Mouse (Mus musculus) A20 (cell line): ENCODE data around the gene Lgals3bp.

Source experiments
- DNase-seq: peaks from one replicate; pipeline ENCODE4 v3.0.0-alpha.2; 2011; ENCODE audit warnings: low read depth, low spot score

The Lgals3bp gene

GRCm38 (mm10) chr11:118362971-118363518 is 38.8 kb downstream of the Lgals3bp start:
- DNase-seq: no peak

- DNase-seq: no peak
Measured at GRCm38 (mm10) chr11:118362501-118362900, 39.4 kb downstream of the Lgals3bp start.

GRCm38 (mm10) chr11:118360907-118361341 is 41.0 kb downstream of the Lgals3bp start:
- no peak for DNase-seq

GRCm38 (mm10) chr11:118360491-118360890 is 41.4 kb downstream of the Lgals3bp start:
- DNase-seq: no peak

DNA sequence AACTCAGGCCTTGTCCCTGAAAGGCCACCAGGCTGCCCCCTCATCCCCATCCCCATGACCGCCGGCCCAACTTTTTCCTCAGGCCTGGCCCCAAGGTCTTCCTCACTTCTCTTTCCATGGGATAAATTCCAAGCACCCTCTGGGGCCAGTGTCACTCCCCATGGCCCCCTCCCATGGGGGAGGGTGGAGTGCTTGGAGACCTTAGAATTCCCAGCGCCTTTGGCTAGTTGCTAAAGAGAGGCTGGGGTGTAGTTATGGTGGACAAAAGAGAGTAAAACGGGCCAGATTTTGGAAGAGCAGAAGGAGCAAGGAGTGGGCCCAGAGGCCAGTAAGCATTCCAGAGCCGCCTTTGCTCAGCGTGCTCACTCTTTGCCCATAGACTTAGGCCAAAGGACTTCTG is 46.3 kb downstream of the Lgals3bp start, which contains the start of gene Timp2:
Gene Timp2, minus strand, starts transcription at position 101 of the 400 bp plus-strand sequence.
- no peak for DNase-seq

DNA sequence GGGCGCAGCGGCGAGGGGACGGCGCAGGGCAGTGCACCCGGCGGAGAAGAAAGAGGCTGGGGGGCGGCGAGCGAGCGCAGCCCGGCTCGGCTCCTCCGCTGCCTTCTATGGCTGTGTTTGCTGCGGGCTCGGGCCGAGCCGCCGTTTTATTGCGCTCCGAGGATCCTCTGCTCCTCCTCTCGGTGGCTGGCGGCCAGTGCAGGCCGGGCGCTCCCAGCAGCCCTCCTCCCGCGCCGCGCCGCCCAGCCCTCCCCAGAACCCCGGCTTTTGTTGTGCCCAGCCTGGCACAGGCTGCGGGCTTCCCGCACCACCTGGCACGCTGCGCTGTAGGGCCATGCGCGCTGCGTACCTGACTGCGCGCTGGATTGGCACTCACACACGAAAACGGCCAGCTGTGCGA is 46.7 kb downstream of the Lgals3bp start:
- no peak for DNase-seq

DNA sequence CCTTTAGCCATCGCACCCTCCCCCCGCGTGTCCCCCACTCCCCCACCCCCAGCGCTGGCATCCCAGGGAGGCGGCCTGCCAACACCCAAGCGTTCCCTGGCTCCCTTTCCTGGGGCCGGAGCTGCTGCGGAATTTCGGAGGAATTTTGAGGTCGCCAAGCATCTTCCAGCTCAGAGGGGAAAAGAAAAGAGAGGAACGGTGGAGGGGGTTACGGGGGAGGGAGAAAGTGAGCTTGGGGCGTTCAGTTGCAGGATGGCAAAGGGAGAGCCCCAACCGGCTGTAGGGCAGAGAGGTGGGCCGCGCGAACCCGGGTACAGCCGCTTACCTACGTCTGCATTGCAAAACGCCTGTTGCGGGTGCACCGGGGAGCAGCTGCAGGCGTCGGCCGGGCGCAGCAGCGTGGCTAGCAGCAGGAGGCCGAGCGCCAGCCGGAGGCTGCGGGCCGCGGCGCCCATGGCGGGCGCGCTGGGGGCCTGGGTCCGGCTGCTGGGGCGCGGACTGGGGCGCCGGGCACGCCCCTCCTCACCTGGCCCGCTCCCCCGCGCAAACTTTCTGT is 47.2 kb downstream of the Lgals3bp start:
- no peak for DNase-seq

DNA sequence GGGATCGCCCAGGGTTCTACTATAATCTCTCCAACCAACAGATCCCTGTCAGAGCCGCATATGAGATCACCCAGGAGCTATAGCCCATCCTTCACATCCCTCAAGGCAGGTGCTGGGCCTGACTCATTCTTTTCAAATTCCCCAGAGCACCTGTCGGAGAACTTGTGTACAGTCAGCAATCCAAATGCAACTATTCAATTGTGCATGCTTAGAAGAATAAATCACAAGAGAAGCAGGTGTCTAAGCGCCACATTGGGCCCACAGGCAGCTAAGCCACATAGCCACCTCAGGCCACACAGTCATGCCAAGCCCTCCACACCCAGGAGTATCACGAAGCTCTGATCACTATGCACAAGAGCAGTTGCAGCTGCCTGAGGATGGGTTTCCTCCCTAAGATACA is 52.4 kb downstream of the Lgals3bp start:
- no peak for DNase-seq

DNA sequence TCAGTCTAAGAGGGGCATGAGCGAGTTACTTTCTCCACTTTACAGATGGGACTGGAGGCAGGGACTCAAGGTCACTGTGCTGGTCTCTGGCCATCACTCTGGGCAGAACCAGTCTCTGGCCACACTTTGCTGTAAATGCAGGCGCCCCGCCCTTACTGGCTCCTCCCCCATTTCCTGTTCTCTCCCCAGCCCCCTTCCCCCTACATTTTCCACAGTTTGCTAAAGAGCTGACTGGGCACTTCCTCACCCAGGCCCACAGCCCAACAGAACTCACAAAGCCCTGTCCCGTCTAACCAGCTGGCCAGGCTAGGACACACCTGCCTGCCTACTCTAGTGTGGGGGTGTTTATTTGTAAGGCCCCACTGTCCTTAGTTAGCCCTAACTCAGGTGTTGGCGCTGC is 53.0 kb downstream of the Lgals3bp start:
- no peak for DNase-seq

- peak; percentile 55 for DNase-seq
Measured at GRCm38 (mm10) chr11:118348419-118348818, 53.5 kb downstream of the Lgals3bp start.

- no peak for DNase-seq
Measured at GRCm38 (mm10) chr11:118347911-118348310, 54.0 kb downstream of the Lgals3bp start.

DNA sequence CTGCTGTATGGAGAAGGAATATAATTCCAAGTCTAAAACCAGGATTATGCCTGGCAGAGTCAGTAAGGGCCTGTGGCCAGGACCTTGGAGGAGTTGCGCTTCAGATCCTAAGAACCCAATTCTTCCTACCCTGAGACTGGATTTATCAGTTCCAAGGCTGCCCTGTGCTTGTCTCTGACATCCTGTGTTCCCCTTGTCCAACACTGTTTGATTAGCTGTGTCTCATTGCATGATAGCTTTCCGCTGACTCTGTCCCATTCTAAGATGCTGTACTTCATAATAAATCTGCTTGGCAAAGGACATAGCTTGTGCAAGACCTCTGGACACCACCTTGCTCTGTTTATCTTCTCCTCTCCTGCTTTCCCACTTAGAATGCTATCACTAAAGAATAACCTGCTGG is 54.5 kb downstream of the Lgals3bp start:
- no peak for DNase-seq

- DNase-seq: no peak
Measured at GRCm38 (mm10) chr11:118346395-118347096, 55.3 kb downstream of the Lgals3bp start.

GRCm38 (mm10) chr11:118345693-118346092 is 56.2 kb downstream of the Lgals3bp start:
- no peak for DNase-seq

- no peak for DNase-seq
Measured at GRCm38 (mm10) chr11:118343629-118344028, 58.3 kb downstream of the Lgals3bp start.
